Mouse (Mus musculus) G1E (cell line): ENCODE data around the gene Tbxa2r. TPM values are rescaled to one million over a fixed set of nuclear protein-coding genes. Genes with fewer than 3 reads are reported as not detected.

Source experiments
- ATAC-seq: 2 replicates; pipeline ENCODE4 v1.8.0; 2016; ENCODE audit warnings: mild to moderate bottlenecking; ENCODE audit not compliant: insufficient number of reproducible peaks, poor library complexity, low FRiP score, severe bottlenecking; ENCODE audit errors: extremely low read depth
- DNase-seq: peaks from one replicate; pipeline ENCODE4 v3.0.0; 2012; ENCODE audit warnings: low spot score
- H3K27me3 ChIP-seq: 2 replicates; pipeline ENCODE4 v1.6.1; 2012; ENCODE audit warnings: mild to moderate bottlenecking, low read length, inconsistent platforms; ENCODE audit not compliant: insufficient read depth
- H3K36me3 ChIP-seq: replicated peaks from 2 replicates; pipeline ENCODE3; 2012; ENCODE audit warnings: mild to moderate bottlenecking, inconsistent platforms
- H3K4me1 ChIP-seq: 2 replicates; pipeline ENCODE4 v1.6.1; 2012; ENCODE audit warnings: low read depth, low read length, inconsistent platforms, mixed read lengths; ENCODE audit not compliant: insufficient read depth
- H3K4me3 ChIP-seq: 2 replicates; pipeline ENCODE4 v1.5.1; 2012; ENCODE audit warnings: low read depth, mild to moderate bottlenecking, inconsistent platforms, low read length, moderate library complexity, mixed read lengths
- H3K9me3 ChIP-seq: replicated peaks from 2 replicates; pipeline ENCODE4 v1.6.1; 2012; ENCODE audit warnings: inconsistent platforms
- CTCF ChIP-seq: IDR thresholded peaks from 2 replicates; pipeline ENCODE4 v1.5.1; 2012; ENCODE audit warnings: low read depth, low read length, inconsistent platforms, mixed read lengths
- GATA1 ChIP-seq: IDR thresholded peaks from 2 replicates; pipeline ENCODE4 v1.6.1; 2012; ENCODE audit warnings: borderline replicate concordance, low read length, inconsistent platforms, mixed read lengths
- GATA2 ChIP-seq: IDR thresholded peaks from 2 replicates; pipeline ENCODE4 v1.6.1; 2012; ENCODE audit warnings: low read depth, low read length, inconsistent platforms, borderline replicate concordance
- POLR2AphosphoS5 ChIP-seq: IDR thresholded peaks from 2 replicates; pipeline ENCODE4 v1.6.1; 2012; ENCODE audit warnings: low read depth, low read length, inconsistent platforms; ENCODE audit not compliant: insufficient replicate concordance
- TAL1 ChIP-seq: conservative IDR thresholded peaks from 2 replicates; pipeline ENCODE4 v1.6.1; 2012; ENCODE audit warnings: low read depth, low read length, inconsistent platforms, mixed read lengths
- polyA plus RNA-seq: library from polyadenylated mRNA; stranded (reverse); fragments of >175 nt; gene quantifications from 2 replicates; pipeline ENCODE4 v1.2.3, GENCODE M21; 2012
- total RNA-seq, 2 experiments: library from RNA; stranded (forward) in 1 of 2; stranded (reverse) in 1 of 2; fragments of 200-1000 nt in 1 of 2; fragments of >200 nt in 1 of 2; fragmentation: Nextera tagmentation in 1 of 2; gene quantifications; 2 replicates each; pipeline ENCODE4 v1.2.3; 2014 to 2017

Gene Tbxa2r
- total and polyA plus RNA-seq, 3 experiments, result not detected

DNA sequence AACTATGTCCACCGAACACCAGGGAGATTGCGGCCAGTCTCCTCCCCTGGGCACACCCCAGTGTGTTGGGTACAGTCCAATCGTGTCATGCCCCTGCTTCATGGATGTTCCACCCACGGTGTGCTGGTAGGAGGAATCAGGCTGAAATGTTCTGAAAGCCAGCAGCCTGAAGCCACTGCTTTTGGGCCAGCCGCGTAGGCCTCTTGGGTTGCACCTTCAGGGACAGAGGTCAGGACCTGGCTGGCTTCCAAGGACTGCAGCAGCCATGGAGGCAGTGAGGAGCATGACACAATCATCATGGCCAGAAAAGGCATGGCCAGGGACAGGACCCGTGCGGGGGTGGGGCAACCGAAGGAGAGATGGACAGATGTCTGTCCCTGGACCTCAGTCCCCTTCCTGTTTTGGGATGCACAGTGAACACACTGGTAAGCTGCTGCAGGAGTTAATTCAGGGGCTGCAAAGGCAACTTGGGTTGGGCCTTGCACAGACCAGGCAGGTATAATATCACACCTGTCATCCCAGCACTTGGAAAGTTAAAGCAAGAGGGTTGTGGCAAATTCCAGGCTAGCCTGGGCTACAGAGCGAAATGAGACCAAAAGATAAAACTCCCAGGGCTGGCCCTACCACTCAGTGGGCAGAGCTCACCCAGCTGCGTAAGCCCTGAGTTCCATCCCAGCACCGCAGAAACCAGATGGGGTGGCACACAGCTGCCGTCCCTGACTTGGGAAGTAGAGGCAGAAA lies 9.8 kb upstream of the Tbxa2r start:
- H3K9me3 ChIP-seq, result no peaks in the 10 kb centered on the region
- no peak for TF ChIP-seq GATA2
- no peak for TF ChIP-seq POLR2AphosphoS5
- no peak for TF ChIP-seq TAL1
- TF ChIP-seq GATA1, result no peak
- TF ChIP-seq CTCF, result no peak
- no peaks in the 10 kb centered on the region; the same call in 1 of the 2 replicates for H3K27me3 ChIP-seq
- H3K4me1 ChIP-seq, result peaks cover 78% of the 10 kb centered on the region
- no peak for ATAC-seq
- peak overlapping the region; percentile 98; the same call in 1 of the 2 replicates for H3K4me3 ChIP-seq
- DNase-seq, result no peak
- peaks cover 76% of the 10 kb centered on the region for H3K36me3 ChIP-seq

DNA sequence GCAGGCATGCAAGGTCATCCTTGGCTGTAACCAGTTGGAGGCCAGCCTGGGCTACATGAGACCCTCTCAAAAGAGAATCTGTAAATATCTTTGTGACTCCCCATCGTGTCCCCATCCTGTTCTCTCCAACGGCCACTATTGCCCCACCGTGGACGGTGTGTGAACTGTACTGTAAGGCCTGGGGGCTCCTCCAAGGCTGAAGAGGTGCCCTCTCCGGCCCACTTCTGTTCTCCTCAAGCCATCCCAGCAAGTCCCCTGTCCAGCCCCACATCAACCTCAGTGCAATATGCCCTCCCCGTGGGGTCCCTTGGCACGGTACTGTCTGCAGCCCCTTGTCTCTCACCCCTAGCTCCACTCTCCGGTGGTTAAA lies 9.2 kb upstream of the Tbxa2r start:
- Histone ChIP-seq H3K36me3 (peaks cover 76% of the 10 kb centered on the region), H3K27me3 (no peaks in the 10 kb centered on the region; the same call in 1 of the 2 replicates), H3K4me3 (peak overlapping the region; percentile 98; the same call in 1 of the 2 replicates), H3K9me3 (no peaks in the 10 kb centered on the region), H3K4me1 (peaks cover 79% of the 10 kb centered on the region)
- ATAC-seq, result no peak
- TF ChIP-seq POLR2AphosphoS5 (no peak), CTCF (no peak), GATA2 (no peak), GATA1 (no peak), TAL1 (no peak)
- DNase-seq, result no peak

DNA sequence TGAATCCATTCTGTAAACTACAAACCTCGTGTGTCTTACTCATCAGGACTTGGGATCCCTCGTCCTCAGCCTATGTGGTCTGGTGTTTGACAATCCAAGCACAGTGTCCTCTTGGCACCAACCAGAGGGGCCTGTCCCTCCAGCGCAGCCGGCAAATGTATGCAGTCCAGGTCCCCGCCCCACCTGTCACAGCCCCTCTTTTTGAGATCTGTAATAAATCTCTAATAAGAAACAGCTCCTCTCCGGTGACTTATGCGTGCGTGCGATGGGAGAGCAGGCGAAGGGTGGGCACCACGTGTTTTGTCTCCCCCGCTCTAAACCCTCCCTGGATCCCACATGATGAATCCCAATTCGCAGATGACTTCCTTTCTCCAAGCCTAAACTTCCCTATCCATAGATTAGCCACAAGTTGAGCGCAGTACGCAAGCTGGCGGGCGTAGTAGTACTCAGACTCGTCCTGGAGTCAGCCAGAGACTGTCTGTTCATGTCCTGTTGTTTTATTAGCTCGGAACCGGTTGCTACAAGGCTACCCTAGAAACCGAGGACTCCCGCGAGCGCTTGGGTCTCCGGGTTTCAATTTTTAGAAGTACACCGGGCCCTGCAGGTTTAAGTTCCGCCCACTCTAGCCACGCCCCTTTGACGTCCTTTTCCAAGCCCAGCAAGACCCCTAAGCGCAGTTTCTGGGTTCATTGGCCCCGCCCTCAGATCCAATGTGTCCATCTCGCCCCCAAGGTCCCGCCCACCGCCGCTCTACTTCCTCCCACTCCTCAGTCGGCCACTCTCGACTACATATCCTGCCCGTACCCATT lies 8.6 kb upstream of the Tbxa2r start:
- no peak for ATAC-seq
- TF ChIP-seq GATA1 (no peak), POLR2AphosphoS5 (no peak), CTCF (no peak), GATA2 (no peak), TAL1 (no peak)
- H3K9me3 ChIP-seq, result no peaks in the 10 kb centered on the region
- no peaks in the 10 kb centered on the region; the same call in 1 of the 2 replicates for H3K27me3 ChIP-seq
- H3K4me3 ChIP-seq, result peak overlapping the region; percentile 98
- DNase-seq, result peak; percentile 93
- peaks cover 84% of the 10 kb centered on the region for H3K4me1 ChIP-seq
- peaks cover 76% of the 10 kb centered on the region for H3K36me3 ChIP-seq

DNA sequence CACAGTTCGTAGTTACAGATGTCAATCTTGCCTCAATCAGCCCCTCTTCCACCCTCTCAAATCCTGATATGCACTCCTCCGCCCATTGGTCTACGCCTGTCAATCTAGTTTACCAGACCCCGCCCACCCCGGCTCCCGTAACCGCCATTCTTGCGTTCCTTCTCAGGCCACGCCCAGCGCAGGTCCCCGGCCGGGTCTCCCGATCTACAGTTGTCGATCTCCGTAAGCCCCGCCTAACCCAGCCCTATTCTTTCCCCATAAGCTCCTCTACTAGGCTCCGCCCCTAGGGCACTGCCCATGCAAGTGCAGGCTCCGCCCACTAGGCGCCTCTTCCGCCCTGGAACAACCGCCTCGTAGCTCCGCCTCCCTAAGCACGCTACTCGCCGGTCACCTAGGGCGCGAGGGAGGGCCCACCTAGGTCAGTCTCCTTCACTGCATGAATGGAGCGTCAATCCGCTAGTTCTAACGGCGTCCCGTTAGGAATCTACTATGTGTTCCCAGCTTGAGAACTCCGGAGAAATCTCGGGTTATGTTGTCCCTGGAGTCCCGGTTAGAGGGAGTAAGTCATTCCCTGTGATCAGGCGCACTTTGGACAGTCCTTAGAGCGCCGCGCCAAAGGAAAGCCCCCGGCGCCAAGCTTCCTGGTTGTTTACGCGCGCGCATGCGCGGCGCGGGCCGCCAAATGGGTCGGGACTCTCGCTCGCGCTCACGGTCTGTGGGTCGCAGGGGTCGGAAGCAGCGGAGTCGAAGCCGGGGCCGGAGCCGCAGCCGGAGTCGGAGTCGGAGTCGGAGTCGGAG lies 7.8 kb upstream of the Tbxa2r start, which contains the start of gene Cactin:
TSS of gene Cactin (plus strand) at position 554 of the 798 bp plus-strand sequence.
- DNase-seq (peak; percentile 99), ATAC-seq (peak; percentile 83)
- Histone ChIP-seq H3K27me3 (no peaks in the 10 kb centered on the region; the same call in 1 of the 2 replicates), H3K4me3 (peak within 1 kb of the TSS; percentile 98), H3K36me3 (peaks cover 76% of the 10 kb centered on the region), H3K4me1 (peaks cover 81% of the 10 kb centered on the region), H3K9me3 (no peaks in the 10 kb centered on the region)
- TF ChIP-seq GATA1 (no peak), POLR2AphosphoS5 (no peak)

DNA sequence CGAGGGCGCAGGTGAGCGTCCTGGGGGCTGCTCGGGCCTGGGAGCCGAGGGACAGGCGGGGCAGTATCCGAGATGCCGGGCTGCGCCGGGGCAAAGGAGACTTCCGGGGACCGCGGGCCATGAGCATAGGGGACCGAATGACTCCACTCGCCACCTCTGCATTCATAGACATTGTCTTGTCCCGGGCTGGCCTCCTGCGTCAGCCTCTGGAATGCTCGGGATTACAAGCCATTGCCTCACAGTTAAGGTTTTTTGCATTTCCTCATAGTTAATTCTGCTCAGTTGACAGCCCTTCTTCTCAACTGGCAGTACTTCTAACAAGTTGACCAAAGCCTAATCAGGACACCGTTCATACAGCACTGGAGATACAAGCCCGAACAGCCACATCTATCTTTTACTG lies 7.1 kb upstream of the Tbxa2r start:
- peaks cover 77% of the 10 kb centered on the region for H3K4me1 ChIP-seq
- H3K36me3 ChIP-seq, result peaks cover 76% of the 10 kb centered on the region
- peak overlapping the region; percentile 98 for H3K4me3 ChIP-seq
- H3K9me3 ChIP-seq, result no peaks in the 10 kb centered on the region
- H3K27me3 ChIP-seq, result no peaks in the 10 kb centered on the region; the same call in 1 of the 2 replicates
- TF ChIP-seq TAL1, result no peak
- TF ChIP-seq POLR2AphosphoS5, result no peak
- TF ChIP-seq CTCF, result no peak
- no peak for TF ChIP-seq GATA1
- TF ChIP-seq GATA2, result no peak
- DNase-seq, result peak; percentile 37
- no peak for ATAC-seq

DNA sequence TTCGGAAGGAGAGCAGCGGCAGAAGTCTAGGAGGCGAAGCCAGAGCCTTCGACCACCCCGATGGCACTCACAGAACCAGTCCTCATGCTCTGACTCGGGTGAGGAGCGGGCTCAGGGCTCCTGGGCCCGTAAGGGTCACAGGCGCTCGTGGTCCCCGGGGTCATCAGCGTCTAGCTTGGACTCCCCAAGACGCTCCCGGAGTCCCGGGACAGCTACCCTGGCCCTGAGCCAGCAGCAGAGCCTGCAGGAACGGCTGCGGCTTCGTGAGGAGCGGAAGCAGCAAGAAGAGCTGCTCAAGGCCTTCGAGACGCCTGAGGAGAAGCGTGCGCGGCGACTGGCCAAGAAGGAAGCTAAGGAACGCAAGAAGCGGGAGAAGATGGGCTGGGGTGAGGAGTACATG lies 6.1 kb upstream of the Tbxa2r start:
- TF ChIP-seq POLR2AphosphoS5 (no peak), GATA2 (no peak)
- no peaks in the 10 kb centered on the region for H3K9me3 ChIP-seq
- DNase-seq, result no peak
- peaks cover 70% of the 10 kb centered on the region for H3K4me1 ChIP-seq
- ATAC-seq, result no peak
- no peaks in the 10 kb centered on the region; the same call in 1 of the 2 replicates for H3K27me3 ChIP-seq
- H3K36me3 ChIP-seq, result peaks cover 75% of the 10 kb centered on the region
- peak overlapping the region; percentile 98; the same call in 1 of the 2 replicates for H3K4me3 ChIP-seq
